Mouse (Mus musculus) forebrain, embryonic 13.5 days (tissue): ENCODE results near the gene Nrip1. TPM values are rescaled to one million over a fixed set of nuclear protein-coding genes. Genes with fewer than 3 reads are reported as not detected.

Source experiments
- ATAC-seq: fragments of 200-750 bp; cut with Nextera tagmentation; 2 replicates; pipeline ENCODE4 v1.8.0; 2017
- H3K27ac ChIP-seq: fragments of 300-500 bp; sonication (generic); 2 replicates; pipeline ENCODE4 v1.5.1; 2015; ENCODE audit warnings: inconsistent platforms, mild to moderate bottlenecking, moderate library complexity
- H3K27me3 ChIP-seq: fragments of 300-500 bp; sonication (generic); 2 replicates; pipeline ENCODE4 v1.6.1; 2015; ENCODE audit warnings: mild to moderate bottlenecking, inconsistent platforms
- H3K36me3 ChIP-seq: fragments of 300-500 bp; sonication (generic); 2 replicates; pipeline ENCODE4 v1.6.1; 2015; ENCODE audit warnings: mild to moderate bottlenecking, inconsistent platforms; ENCODE audit not compliant: poor library complexity, severe bottlenecking
- H3K4me1 ChIP-seq: fragments of 300-500 bp; sonication (generic); 2 replicates; pipeline ENCODE4 v1.6.1; 2015; ENCODE audit warnings: inconsistent platforms
- H3K4me2 ChIP-seq: fragments of 300-500 bp; sonication (generic); 2 replicates; pipeline ENCODE4 v1.6.1; 2015; ENCODE audit warnings: inconsistent platforms, mild to moderate bottlenecking, moderate library complexity
- H3K4me3 ChIP-seq: fragments of 300-500 bp; sonication (generic); 2 replicates; pipeline ENCODE4 v1.5.1; 2015; ENCODE audit warnings: mild to moderate bottlenecking, inconsistent platforms
- H3K9ac ChIP-seq: fragments of 300-500 bp; sonication (generic); 2 replicates; pipeline ENCODE4 v1.6.1; 2015; ENCODE audit warnings: mild to moderate bottlenecking, inconsistent platforms
- H3K9me3 ChIP-seq: fragments of 300-500 bp; sonication (generic); replicated peaks from 2 replicates; pipeline ENCODE4 v1.6.1; 2016; ENCODE audit warnings: inconsistent platforms
- WGBS: fragments of 180-500 bp; shearing (Covaris S2); methylation state at CpG from one replicate; pipeline ENCODE4 v1.1.7; 2015; 5-methylcytosine and 5-hydroxymethylcytosine counted together
- polyA plus RNA-seq: library from polyadenylated mRNA; unstranded; fragments of >200 nt; fragmentation: Nextera tagmentation; extraction: Ambion mirVana; gene quantifications from 2 replicates; pipeline ENCODE4 v1.2.1, GENCODE M21; 2015

The Nrip1 gene
- polyA plus RNA-seq, 1 experiment from 2014 or later: 25.3 TPM

DNA sequence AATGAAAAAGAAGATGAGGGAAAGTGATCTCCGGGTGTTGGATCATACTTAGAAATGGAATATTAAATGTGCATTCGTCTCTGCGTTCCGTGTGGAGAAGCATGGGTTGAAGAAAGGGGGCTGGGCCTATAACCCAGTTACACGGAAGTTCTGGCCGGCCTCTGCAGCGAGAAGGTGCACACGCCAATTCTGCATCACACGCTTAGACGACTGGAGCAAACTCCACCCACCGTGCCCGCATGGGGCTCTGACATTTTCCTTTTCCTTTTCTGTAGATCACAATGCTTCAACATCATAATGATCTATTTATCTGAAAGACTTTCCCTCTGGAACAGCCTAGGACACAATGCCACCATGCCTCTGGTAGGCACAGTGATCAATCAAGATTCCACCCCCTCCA, 16.5 kb downstream of the Nrip1 start:
- Histone ChIP-seq H3K9me3 (no peaks in the 10 kb centered on the region), H3K9ac (no peak overlapping the region), H3K4me2 (no peak overlapping the region), H3K27ac (no peak overlapping the region), H3K36me3 (peaks cover 5% of the 10 kb centered on the region; the same call in 1 of the 2 replicates), H3K27me3 (no peaks in the 10 kb centered on the region), H3K4me1 (peaks cover 13% of the 10 kb centered on the region), H3K4me3 (no peak overlapping the region)
- 92% methylated on average over 12 of the region's 12 CpGs for WGBS
- ATAC-seq: no peak

DNA sequence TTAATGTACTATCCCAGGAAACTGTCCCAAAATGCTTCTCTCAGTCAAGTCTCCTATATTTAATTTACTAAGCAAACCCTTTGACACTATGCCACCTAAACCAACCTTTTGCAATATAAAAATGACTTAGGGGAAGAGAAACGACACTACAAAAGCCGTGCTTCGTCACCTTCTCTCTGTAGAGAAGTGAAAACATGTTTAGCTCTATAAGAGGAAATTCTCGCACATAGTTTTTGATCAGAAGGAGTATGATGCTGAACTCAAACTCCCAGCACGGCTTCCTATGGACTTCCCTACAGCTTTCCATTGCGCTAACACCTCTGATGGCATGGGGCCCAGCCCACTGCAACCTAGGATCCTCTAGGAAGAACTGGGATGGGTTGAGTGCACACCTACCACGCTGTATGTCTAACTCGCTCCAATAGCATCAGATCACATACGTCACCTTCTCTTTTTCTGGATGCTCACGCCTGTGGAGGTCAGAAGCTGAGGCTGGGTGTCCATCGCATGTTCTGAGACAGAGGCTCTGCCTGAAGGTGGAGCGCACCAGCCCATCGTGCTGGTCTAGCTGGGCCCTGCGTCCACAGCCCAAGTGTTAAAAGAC, 17.6 kb downstream of the Nrip1 start:
- H3K36me3 ChIP-seq: peaks cover 8% of the 10 kb centered on the region; the same call in 1 of the 2 replicates
- H3K9me3 ChIP-seq: no peaks in the 10 kb centered on the region
- H3K9ac ChIP-seq: no peak overlapping the region
- no peak overlapping the region for H3K4me2 ChIP-seq
- WGBS: 93% methylated on average over 14 of the region's 14 CpGs
- peaks cover 13% of the 10 kb centered on the region for H3K4me1 ChIP-seq
- ATAC-seq: no peak
- H3K4me3 ChIP-seq: no peak overlapping the region
- H3K27me3 ChIP-seq: no peaks in the 10 kb centered on the region
- no peak overlapping the region for H3K27ac ChIP-seq

DNA sequence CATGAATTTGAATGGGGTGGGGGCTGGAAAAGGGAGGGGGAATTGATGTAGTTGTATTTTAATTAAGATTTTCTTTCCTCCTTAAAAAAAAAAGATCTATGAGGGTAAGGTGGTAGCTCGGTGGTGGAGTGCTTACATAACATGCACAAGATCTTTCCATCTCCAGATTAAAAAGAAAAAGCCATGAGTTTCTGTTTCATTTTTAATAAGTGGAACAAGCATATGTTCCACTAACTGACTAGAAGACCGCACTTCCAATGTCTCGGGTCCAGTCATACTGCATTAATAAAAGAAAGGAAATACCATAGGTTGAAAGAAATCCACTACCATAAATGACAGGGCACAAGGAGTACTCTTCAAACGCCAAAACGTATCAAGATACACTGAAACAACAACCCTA, 18.4 kb downstream of the Nrip1 start:
- Histone ChIP-seq H3K4me2 (no peak overlapping the region), H3K4me3 (no peak overlapping the region), H3K27me3 (no peaks in the 10 kb centered on the region), H3K9me3 (no peaks in the 10 kb centered on the region), H3K9ac (no peak overlapping the region), H3K4me1 (peaks cover 13% of the 10 kb centered on the region), H3K36me3 (peaks cover 8% of the 10 kb centered on the region; the same call in 1 of the 2 replicates), H3K27ac (no peak overlapping the region)
- 89% methylated on average over 5 of the region's 5 CpGs for WGBS
- ATAC-seq: no peak

DNA sequence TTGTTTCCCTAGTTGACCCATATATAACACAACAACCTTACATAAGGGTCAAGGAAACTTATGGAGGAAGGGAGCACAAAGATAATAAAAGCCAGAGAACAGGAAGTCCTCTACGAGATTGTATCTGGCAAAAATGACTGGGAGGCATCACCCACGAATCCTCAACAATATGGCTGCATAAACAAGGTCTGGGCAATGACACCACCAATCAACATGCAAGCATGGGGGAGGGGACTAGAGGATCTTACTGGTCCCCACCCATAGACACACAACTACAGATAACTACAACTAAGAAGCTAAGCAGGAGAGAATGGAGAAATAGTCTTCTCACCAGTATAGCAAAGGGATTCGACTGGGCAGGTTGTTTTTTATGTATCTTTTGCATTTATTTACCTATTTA, 18.8 kb downstream of the Nrip1 start:
- Histone ChIP-seq H3K27me3 (no peaks in the 10 kb centered on the region), H3K4me3 (no peak overlapping the region), H3K9me3 (no peaks in the 10 kb centered on the region), H3K9ac (no peak overlapping the region), H3K4me2 (no peak overlapping the region), H3K4me1 (peaks cover 13% of the 10 kb centered on the region), H3K36me3 (peaks cover 8% of the 10 kb centered on the region; the same call in 1 of the 2 replicates), H3K27ac (no peak overlapping the region)
- 87% methylated on average over 3 of the region's 3 CpGs for WGBS
- no peak for ATAC-seq

DNA sequence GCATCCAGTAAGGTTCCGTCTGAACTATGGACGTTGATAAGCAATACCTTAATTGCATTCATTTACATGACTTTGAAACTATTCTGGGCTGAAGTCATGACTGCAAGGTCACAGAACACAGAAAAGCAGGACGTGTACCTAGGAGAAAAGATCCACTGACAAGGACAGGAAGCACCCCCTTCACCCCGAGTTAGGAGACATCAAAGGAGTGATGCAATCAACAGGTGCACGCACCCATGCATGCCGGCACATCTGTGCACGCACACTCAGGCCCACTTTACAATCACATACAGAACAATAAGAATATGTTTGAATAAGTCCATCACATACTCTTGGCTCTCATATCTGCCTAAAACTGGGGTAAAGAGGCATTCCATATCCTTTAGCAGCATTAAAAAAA, 19.3 kb downstream of the Nrip1 start:
- Histone ChIP-seq H3K9ac (no peak overlapping the region), H3K27me3 (no peaks in the 10 kb centered on the region), H3K4me1 (peaks cover 13% of the 10 kb centered on the region), H3K27ac (no peak overlapping the region), H3K4me3 (no peak overlapping the region), H3K9me3 (no peaks in the 10 kb centered on the region), H3K36me3 (peaks cover 13% of the 10 kb centered on the region; the same call in 1 of the 2 replicates), H3K4me2 (no peak overlapping the region)
- 90% methylated on average over 7 of the region's 7 CpGs for WGBS
- no peak for ATAC-seq

DNA sequence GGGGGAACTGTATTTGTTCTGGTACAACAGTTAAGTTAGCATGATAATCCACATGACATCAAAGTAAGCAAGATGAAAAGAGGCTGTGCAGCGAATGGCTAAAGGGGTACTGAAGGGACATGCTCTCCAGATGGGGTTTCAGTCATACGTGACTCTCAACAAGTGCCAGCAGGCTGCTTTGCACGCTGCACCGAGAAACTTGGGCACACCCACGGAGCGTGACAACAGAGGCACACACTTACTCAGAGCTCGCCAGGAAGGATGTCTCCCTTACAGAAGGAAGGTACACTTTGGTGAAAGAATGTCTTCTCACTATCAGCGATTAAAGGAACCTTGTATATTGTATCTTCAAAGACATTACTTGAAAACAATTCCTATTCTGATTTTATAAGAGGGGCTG, 22.7 kb downstream of the Nrip1 start:
- Histone ChIP-seq H3K27ac (no peak overlapping the region), H3K27me3 (no peaks in the 10 kb centered on the region), H3K9ac (no peak overlapping the region), H3K4me1 (peaks cover 4% of the 10 kb centered on the region; the same call in 1 of the 2 replicates), H3K36me3 (peaks cover 15% of the 10 kb centered on the region; the same call in 1 of the 2 replicates), H3K4me2 (no peak overlapping the region), H3K4me3 (no peak overlapping the region), H3K9me3 (no peaks in the 10 kb centered on the region)
- ATAC-seq: no peak
- WGBS: 86% methylated on average over 8 of the region's 8 CpGs

DNA sequence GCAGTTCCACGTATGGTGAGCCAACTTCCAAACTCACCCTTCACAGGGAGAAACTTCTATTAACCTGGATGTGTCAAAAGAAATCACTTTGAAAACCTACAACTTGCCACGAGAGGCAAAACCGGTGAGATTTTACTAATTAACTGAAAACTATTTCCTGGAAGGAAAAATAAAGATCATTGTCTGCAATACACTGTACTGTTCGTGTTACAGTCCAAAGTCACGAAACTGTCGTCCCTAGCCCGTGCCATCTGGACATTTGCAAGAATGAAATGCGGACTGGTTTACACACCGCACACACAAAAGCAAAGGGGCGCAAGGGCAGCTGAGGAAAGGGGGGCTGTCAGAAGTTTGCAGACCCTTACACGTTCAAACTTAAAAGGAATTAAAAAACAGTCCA, 24.6 kb downstream of the Nrip1 start:
- peaks cover 25% of the 10 kb centered on the region for H3K36me3 ChIP-seq
- no peak for ATAC-seq
- H3K9me3 ChIP-seq: peaks cover 7% of the 10 kb centered on the region
- 84% methylated on average over 11 of the region's 11 CpGs for WGBS
- H3K4me3 ChIP-seq: no peak overlapping the region
- no peaks in the 10 kb centered on the region for H3K27me3 ChIP-seq
- no peak overlapping the region for H3K27ac ChIP-seq
- no peak overlapping the region for H3K4me2 ChIP-seq
- H3K9ac ChIP-seq: no peak overlapping the region
- H3K4me1 ChIP-seq: peaks cover 4% of the 10 kb centered on the region; the same call in 1 of the 2 replicates

DNA sequence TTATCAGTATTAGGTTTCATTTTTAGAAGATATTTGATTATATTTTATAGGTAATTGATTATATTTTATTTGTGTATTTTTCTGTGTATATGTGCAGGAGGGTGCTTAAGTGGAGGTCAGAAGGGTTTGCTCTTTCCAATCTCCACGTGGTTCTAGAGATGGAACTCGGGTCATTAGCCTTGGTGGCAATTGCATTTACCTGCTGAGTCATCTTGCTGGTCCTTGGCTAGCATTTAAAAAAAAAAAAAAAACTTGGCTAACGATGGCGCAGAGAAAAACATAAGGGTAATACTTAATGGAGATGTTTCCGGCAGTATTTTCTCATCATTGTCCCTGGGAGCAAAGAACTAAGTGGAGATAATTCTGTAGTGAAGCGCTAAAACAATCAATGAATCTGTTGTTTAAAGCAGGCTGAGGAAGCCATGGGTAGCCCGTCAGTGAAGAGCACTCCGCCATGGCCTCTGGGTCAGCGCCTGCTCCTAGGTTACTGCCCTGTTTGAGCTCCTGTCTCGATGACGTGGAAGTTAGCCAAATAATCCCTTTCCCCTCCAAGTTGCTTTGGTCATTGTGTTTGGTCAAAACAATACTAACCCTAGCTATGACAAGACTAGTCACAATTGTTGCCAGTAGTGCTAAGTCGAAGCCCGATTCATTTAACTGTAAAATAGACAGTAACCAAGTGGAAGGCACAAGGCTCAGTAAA, 25.8 kb downstream of the Nrip1 start:
- peaks cover 11% of the 10 kb centered on the region for H3K9me3 ChIP-seq
- H3K4me2 ChIP-seq: no peak overlapping the region
- H3K4me3 ChIP-seq: no peak overlapping the region
- ATAC-seq: no peak
- H3K9ac ChIP-seq: no peak overlapping the region
- no peak overlapping the region for H3K27ac ChIP-seq
- H3K4me1 ChIP-seq: peaks cover 4% of the 10 kb centered on the region; the same call in 1 of the 2 replicates
- peaks cover 29% of the 10 kb centered on the region for H3K36me3 ChIP-seq
- no peaks in the 10 kb centered on the region for H3K27me3 ChIP-seq
- 77% methylated on average over 13 of the region's 13 CpGs for WGBS

DNA sequence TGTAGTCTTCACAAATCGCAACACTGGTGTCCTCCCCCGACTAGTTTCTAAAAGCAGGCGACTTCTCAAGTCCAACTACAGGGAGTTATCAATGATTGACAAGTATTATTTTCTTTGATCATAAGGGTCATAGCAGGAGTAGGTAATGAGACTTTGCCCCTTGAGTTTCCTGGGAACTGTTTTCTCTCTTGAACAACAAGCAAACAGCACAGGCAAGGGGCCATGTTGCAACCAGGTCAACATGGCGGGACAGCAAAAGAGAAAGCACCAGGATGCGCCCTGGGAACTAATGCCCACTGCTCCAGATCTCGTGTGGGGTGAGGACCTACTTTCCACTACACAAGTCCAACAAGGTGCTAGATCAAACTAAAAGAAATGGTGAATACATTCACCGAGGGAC, 27.3 kb downstream of the Nrip1 start:
- WGBS: 94% methylated on average over 7 of the region's 7 CpGs
- H3K36me3 ChIP-seq: peaks cover 22% of the 10 kb centered on the region
- no peak overlapping the region for H3K9ac ChIP-seq
- peaks cover 4% of the 10 kb centered on the region; the same call in 1 of the 2 replicates for H3K4me1 ChIP-seq
- H3K27me3 ChIP-seq: no peaks in the 10 kb centered on the region
- peaks cover 11% of the 10 kb centered on the region for H3K9me3 ChIP-seq
- H3K4me2 ChIP-seq: no peak overlapping the region
- H3K27ac ChIP-seq: no peak overlapping the region
- no peak for ATAC-seq
- H3K4me3 ChIP-seq: no peak overlapping the region

DNA sequence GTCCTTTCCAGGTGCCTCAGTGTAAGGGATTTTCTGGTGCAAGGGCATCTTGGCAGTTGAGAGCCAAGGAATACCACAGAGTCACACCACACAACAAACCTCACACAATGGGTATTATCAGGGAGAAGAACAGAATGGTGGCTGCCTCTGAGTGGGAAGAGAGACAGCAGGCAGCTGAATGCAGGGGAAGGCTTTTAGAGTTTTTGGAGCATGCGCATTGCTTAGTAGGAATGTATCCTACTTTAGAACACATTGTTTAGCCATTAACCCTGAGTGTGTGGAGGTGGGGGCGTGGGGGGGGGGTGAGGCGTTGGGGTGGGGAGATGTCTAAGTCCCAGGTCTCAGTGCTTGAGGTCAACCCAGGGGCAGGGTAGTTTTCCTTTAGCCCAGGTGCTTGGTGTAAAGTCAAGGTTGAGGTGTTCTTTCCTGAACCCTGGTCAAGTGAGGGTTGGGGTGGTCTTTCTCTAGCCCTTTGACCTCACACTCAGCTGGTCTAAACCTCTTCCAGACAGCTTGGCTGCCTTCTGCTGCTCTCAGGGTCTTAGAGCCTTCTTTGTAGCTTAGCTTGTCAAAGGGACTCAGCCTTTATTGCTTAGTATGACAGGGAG, 28.8 kb downstream of the Nrip1 start:
- ATAC-seq: no peak

DNA sequence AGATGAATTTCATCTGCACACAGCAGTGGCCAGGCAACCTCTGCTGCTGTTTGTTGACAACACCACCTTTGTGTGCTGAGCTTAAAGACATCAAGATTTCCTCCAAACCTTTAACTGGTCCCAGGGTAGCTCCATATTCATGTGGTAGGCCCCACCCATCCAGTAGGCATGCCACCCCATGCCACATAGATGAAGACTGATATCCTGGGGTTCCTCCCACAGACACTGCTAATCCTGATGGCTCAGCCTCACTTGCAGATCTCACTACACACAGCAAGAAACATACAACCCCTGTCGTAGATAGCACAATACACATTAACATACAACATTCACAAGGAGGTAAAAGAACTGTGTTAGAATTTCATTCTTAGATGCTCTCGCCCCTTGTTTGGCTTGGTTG, 29.6 kb downstream of the Nrip1 start:
- Histone ChIP-seq H3K4me3 (no peak overlapping the region), H3K27me3 (no peaks in the 10 kb centered on the region), H3K4me1 (peaks cover 4% of the 10 kb centered on the region; the same call in 1 of the 2 replicates), H3K4me2 (no peak overlapping the region), H3K27ac (no peak overlapping the region), H3K9ac (no peak overlapping the region), H3K36me3 (peaks cover 14% of the 10 kb centered on the region), H3K9me3 (peaks cover 11% of the 10 kb centered on the region)
- WGBS: 94% methylated on average over 2 of the region's 2 CpGs
- no peak for ATAC-seq

More for the DNA sequence above, 28.8 kb downstream of the Nrip1 start:
- no peak overlapping the region for H3K27ac ChIP-seq
- H3K9me3 ChIP-seq: peaks cover 11% of the 10 kb centered on the region
- 82% methylated on average over 3 of the region's 3 CpGs for WGBS
- H3K36me3 ChIP-seq: peaks cover 21% of the 10 kb centered on the region
- H3K4me3 ChIP-seq: no peak overlapping the region
- no peaks in the 10 kb centered on the region for H3K27me3 ChIP-seq
- no peak overlapping the region for H3K9ac ChIP-seq
- no peak overlapping the region for H3K4me2 ChIP-seq
- H3K4me1 ChIP-seq: peaks cover 4% of the 10 kb centered on the region; the same call in 1 of the 2 replicates

DNA sequence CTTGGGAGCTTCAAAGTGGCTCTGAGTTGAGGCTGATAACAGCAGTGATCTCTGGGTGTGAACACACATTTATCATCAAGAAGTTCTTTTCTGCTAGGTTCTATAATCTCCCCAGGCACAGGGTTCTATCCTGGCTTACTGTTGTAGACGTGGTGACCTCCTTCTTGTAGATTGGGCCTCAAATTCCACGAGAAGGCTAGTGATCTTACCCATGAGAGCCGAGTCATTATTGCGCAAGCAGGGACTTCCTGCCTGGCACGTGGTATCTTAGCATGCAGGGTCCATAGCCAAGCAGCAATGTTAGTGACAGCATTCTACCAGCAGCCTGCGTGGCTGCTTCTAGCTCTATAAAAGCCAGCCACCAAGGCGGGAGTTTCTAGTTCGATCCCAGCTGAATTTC, 32.0 kb downstream of the Nrip1 start:
- Histone ChIP-seq H3K36me3 (peaks cover 14% of the 10 kb centered on the region), H3K27ac (no peak overlapping the region), H3K4me1 (no peaks in the 10 kb centered on the region), H3K9me3 (peaks cover 11% of the 10 kb centered on the region), H3K4me3 (no peak overlapping the region), H3K4me2 (no peak overlapping the region), H3K9ac (no peak overlapping the region), H3K27me3 (no peaks in the 10 kb centered on the region)
- 92% methylated on average over 8 of the region's 8 CpGs for WGBS
- ATAC-seq: no peak
